Mouse (Mus musculus) hindbrain, embryonic 11.5 days (tissue): ENCODE measurements around the gene Pes1. TPM values are rescaled to one million over a fixed set of nuclear protein-coding genes. Genes with fewer than 3 reads are reported as not detected.
"Not testable (repeated sequence)": the region's sequence is repeated elsewhere in the genome, so short reads cannot be mapped to it uniquely, and the experiment has no call there.

ENCODE experiments used
- ATAC-seq: fragments of 200-750 bp; cut with Nextera tagmentation; 2 replicates; pipeline ENCODE4 v1.8.0; 2017; ENCODE audit warnings: mild to moderate bottlenecking, moderate TSS enrichment, moderate library complexity; ENCODE audit not compliant: low FRiP score
- DNase-seq: peaks from one replicate; pipeline ENCODE4 v3.0.0-alpha.2; 2015; ENCODE audit warnings: low spot score
- H3K27ac ChIP-seq: fragments of 300-500 bp; sonication (generic); 2 replicates; pipeline ENCODE4 v1.5.1; 2014; ENCODE audit warnings: mild to moderate bottlenecking, low read depth, low read length
- H3K27me3 ChIP-seq: fragments of 300-500 bp; sonication (generic); 2 replicates; pipeline ENCODE4 v1.6.1; 2014; ENCODE audit warnings: mild to moderate bottlenecking, low read length, moderate library complexity, mixed read lengths; ENCODE audit not compliant: control insufficient read depth, insufficient read depth
- H3K36me3 ChIP-seq: fragments of 300-500 bp; sonication (generic); 2 replicates; pipeline ENCODE4 v1.6.1; 2014; ENCODE audit warnings: mild to moderate bottlenecking, low read length, moderate library complexity, mixed read lengths; ENCODE audit not compliant: control insufficient read depth, insufficient read depth
- H3K4me1 ChIP-seq: fragments of 300-500 bp; sonication (generic); replicated peaks from 2 replicates; pipeline ENCODE4 v1.6.1; 2014; ENCODE audit warnings: low read length, mixed read lengths; ENCODE audit not compliant: control insufficient read depth, insufficient read depth
- H3K4me2 ChIP-seq: fragments of 300-500 bp; sonication (generic); replicated peaks from 2 replicates; pipeline ENCODE4 v1.6.1; 2014; ENCODE audit warnings: mild to moderate bottlenecking, low read depth, low read length
- H3K4me3 ChIP-seq: fragments of 300-500 bp; sonication (generic); 2 replicates; pipeline ENCODE4 v1.5.1; 2014; ENCODE audit warnings: low read depth, low read length
- H3K9ac ChIP-seq: fragments of 300-500 bp; sonication (generic); 2 replicates; pipeline ENCODE4 v1.6.1; 2014; ENCODE audit warnings: low read depth, low read length
- H3K9me3 ChIP-seq: fragments of 300-500 bp; sonication (generic); 2 replicates; pipeline ENCODE4 v1.6.1; 2016; ENCODE audit warnings: low read length; ENCODE audit not compliant: control insufficient read depth
- WGBS: fragments of 180-500 bp; shearing (Covaris S2); extraction: QIAGEN DNeasy Blood & Tissue Kit; methylation state at CpG from one replicate; pipeline ENCODE4 v1.1.7; 2014; 5-methylcytosine and 5-hydroxymethylcytosine counted together
- polyA plus RNA-seq: library from polyadenylated mRNA; unstranded; fragments of >200 nt; fragmentation: Nextera tagmentation; extraction: Ambion mirVana; gene quantifications from 2 replicates; pipeline ENCODE4 v1.2.1, GENCODE M21; 2014

The Pes1 gene
- polyA plus RNA-seq, 1 experiment from 2014 or later = 65.7 TPM

GRCm38 (mm10) chr11:4005220-4005805 is 41.5 kb downstream of the Pes1 start:
- DNase-seq = no peak
- Histone ChIP-seq H3K4me2 (no peak overlapping the region), H3K27me3 (no peaks in the 10 kb centered on the region; the same call in 1 of the 2 replicates), H3K9ac (no peak overlapping the region), H3K36me3 (no peaks in the 10 kb centered on the region), H3K4me1 (no peaks in the 10 kb centered on the region), H3K4me3 (no peak overlapping the region), H3K9me3 (no peaks in the 10 kb centered on the region), H3K27ac (no peak overlapping the region)
- no peak for ATAC-seq
- WGBS = 64% methylated on average over 5 of the region's 5 CpGs

- H3K36me3 ChIP-seq = no peaks in the 10 kb centered on the region
- no peak for ATAC-seq
- H3K27ac ChIP-seq = no peak overlapping the region
- H3K9ac ChIP-seq = no peak overlapping the region
- no peaks in the 10 kb centered on the region for H3K4me1 ChIP-seq
- WGBS = 80% methylated on average over 3 of the region's 3 CpGs
- no peak overlapping the region for H3K4me2 ChIP-seq
- no peaks in the 10 kb centered on the region; the same call in 1 of the 2 replicates for H3K27me3 ChIP-seq
- no peaks in the 10 kb centered on the region for H3K9me3 ChIP-seq
- H3K4me3 ChIP-seq = no peak overlapping the region
- DNase-seq = no peak
Measured at GRCm38 (mm10) chr11:4006462-4006861, 42.7 kb downstream of the Pes1 start.

- no peak for ATAC-seq
- no peaks in the 10 kb centered on the region for H3K27me3 ChIP-seq
Measured at GRCm38 (mm10) chr11:4012616-4013015, 48.8 kb downstream of the Pes1 start.

GRCm38 (mm10) chr11:4015796-4016195 is 52.0 kb downstream of the Pes1 start:
- H3K9ac ChIP-seq, H3K4me2 ChIP-seq, H3K4me1 ChIP-seq, ATAC-seq, H3K27ac ChIP-seq, H3K27me3 ChIP-seq, DNase-seq, H3K9me3 ChIP-seq, H3K36me3 ChIP-seq, H3K4me3 ChIP-seq: not testable (repeated sequence)
- 92% methylated on average over 14 of the region's 14 CpGs for WGBS

More at GRCm38 (mm10) chr11:4012616-4013015, 48.8 kb downstream of the Pes1 start:
- no peaks in the 10 kb centered on the region for H3K36me3 ChIP-seq
- H3K9ac ChIP-seq = no peak overlapping the region
- no peak overlapping the region for H3K4me2 ChIP-seq
- H3K4me3 ChIP-seq = no peak overlapping the region
- 61% methylated on average over 1 of the region's 1 CpGs for WGBS
- DNase-seq = no peak
- no peak overlapping the region for H3K27ac ChIP-seq
- no peaks in the 10 kb centered on the region for H3K9me3 ChIP-seq
- no peaks in the 10 kb centered on the region for H3K4me1 ChIP-seq

GRCm38 (mm10) chr11:4022111-4022510 is 58.3 kb downstream of the Pes1 start:
- not testable (repeated sequence) for H3K9ac ChIP-seq, ATAC-seq, H3K4me2 ChIP-seq, DNase-seq, H3K4me1 ChIP-seq, H3K27me3 ChIP-seq, H3K36me3 ChIP-seq, H3K27ac ChIP-seq, H3K9me3 ChIP-seq, H3K4me3 ChIP-seq
- 94% methylated on average over 13 of the region's 13 CpGs for WGBS

- no peaks in the 10 kb centered on the region for H3K36me3 ChIP-seq
- WGBS = 76% methylated on average over 2 of the region's 2 CpGs
- H3K4me3 ChIP-seq = no peak overlapping the region
- DNase-seq (no peak), ATAC-seq (no peak)
- H3K9me3 ChIP-seq = no peaks in the 10 kb centered on the region
- no peak overlapping the region for H3K27ac ChIP-seq
- no peak overlapping the region for H3K9ac ChIP-seq
- H3K4me1 ChIP-seq = no peaks in the 10 kb centered on the region
- H3K27me3 ChIP-seq = no peaks in the 10 kb centered on the region
- H3K4me2 ChIP-seq = no peak overlapping the region
Measured at GRCm38 (mm10) chr11:4023321-4023720, 59.5 kb downstream of the Pes1 start.

GRCm38 (mm10) chr11:4027066-4027465 is 63.3 kb downstream of the Pes1 start:
- Histone ChIP-seq H3K27ac (no peak overlapping the region), H3K9me3 (no peaks in the 10 kb centered on the region), H3K27me3 (no peaks in the 10 kb centered on the region), H3K36me3 (no peaks in the 10 kb centered on the region), H3K4me1 (no peaks in the 10 kb centered on the region), H3K9ac (no peak overlapping the region), H3K4me2 (no peak overlapping the region), H3K4me3 (no peak overlapping the region)
- WGBS = 80% methylated on average over 8 of the region's 8 CpGs
- ATAC-seq = no peak
- DNase-seq = no peak

- Histone ChIP-seq H3K36me3 (no peaks in the 10 kb centered on the region), H3K27ac (no peak overlapping the region), H3K9me3 (no peaks in the 10 kb centered on the region), H3K27me3 (no peaks in the 10 kb centered on the region), H3K4me1 (no peaks in the 10 kb centered on the region), H3K4me3 (no peak overlapping the region), H3K4me2 (no peak overlapping the region), H3K9ac (no peak overlapping the region)
- 83% methylated on average over 9 of the region's 9 CpGs for WGBS
- ATAC-seq (no peak), DNase-seq (no peak)
Measured at GRCm38 (mm10) chr11:4027561-4028334, 64.0 kb downstream of the Pes1 start.

GRCm38 (mm10) chr11:4029343-4029742 is 65.6 kb downstream of the Pes1 start:
- ATAC-seq (no peak), DNase-seq (no peak)
- H3K27ac ChIP-seq = no peak overlapping the region
- H3K27me3 ChIP-seq = no peaks in the 10 kb centered on the region
- no peaks in the 10 kb centered on the region for H3K9me3 ChIP-seq
- H3K36me3 ChIP-seq = no peaks in the 10 kb centered on the region
- WGBS = 68% methylated on average over 4 of the region's 4 CpGs
- no peak overlapping the region for H3K9ac ChIP-seq
- H3K4me2 ChIP-seq = no peak overlapping the region
- no peak overlapping the region for H3K4me3 ChIP-seq
- H3K4me1 ChIP-seq = no peaks in the 10 kb centered on the region
